Mouse (Mus musculus) urinary bladder, adult 2 months (tissue): ENCODE results near the gene Slc13a1. TPM values are rescaled to one million over a fixed set of nuclear protein-coding genes. Genes with fewer than 3 reads are reported as not detected.
"Not testable (repeated sequence)": the region's sequence is repeated elsewhere in the genome, so short reads cannot be mapped to it uniquely, and the experiment has no call there.

Experiments
- DNase-seq: peaks from one replicate; pipeline ENCODE4 v3.0.0; 2022; ENCODE audit warnings: low spot score
- polyA plus RNA-seq: library from polyadenylated mRNA; depleted of rRNA; stranded (reverse); fragments of >200 nt; gene quantifications from 2 replicates; pipeline ENCODE4 v1.2.3, GENCODE M21; 2012; rRNA removed

Gene Slc13a1
- not detected in 2 replicates for polyA plus RNA-seq

DNA sequence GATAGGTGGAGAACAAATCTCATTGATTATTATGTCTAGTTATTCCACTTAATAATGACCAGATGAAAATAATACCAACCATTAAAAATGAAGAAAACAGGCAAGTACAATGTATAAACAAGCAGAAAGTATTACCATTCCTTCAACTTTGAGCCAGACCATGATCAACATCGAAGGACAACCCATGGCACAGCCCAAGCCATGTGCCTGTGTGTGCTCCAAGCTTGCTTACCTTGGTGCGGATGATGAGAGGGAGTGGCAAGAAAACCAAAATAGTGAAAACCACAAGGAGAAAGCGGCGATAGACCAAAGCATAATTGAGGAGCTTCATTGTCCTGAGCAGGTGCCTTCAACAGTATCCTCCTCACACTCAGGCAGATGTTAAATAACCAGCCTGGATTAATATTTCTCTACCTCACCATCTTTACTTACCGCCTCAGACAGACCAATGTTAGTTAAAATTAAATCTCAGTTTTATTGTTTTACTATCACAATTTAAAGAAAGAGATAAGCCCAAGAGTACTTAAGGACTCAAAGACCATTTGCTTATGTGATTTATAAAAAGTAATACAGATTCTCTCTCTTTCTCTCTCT, at the start of gene Slc13a1:
Gene Slc13a1 (minus strand): TSS at position 359 of the 594 bp plus-strand sequence.
- no peak for DNase-seq

DNA sequence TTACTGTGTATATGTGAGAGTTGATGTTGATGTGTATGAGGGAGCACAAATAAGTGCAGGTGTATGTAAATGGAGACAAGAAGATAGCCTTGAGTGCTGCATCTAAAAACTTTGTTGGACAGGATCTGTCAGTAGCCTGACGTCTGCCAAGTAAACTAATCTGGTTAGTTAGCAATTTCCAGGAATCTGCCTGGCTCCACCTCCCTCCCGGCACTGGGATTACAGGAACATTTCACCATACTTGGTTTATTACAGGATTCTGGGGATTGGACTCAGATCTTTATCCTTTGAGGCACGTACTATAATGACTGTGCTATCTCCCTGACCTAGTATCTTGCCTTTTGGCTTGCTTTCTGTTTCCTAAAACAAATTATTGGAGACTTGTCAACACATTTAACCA, 40.0 kb upstream of the Slc13a1 start:
- no peak for DNase-seq

DNA sequence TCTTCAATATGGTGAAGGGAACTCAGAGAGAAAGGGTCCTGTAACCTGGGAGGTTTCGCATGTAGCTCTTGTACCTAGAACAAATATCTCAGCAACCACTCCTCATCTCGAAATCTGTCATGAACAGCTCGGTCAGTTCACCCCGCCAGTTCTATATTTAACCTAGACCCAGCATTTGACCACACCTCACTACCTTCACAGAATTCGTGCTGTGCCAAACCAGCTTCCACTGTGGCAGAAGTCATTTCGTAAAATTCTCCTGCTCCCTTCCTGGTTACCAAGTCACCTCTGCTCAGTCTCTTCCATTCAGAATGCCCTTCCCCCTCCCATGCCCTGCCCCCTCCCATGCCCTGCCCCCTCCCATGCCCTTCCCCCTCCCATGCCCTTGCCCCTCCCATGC, 34.3 kb upstream of the Slc13a1 start:
- DNase-seq = no peak

DNA sequence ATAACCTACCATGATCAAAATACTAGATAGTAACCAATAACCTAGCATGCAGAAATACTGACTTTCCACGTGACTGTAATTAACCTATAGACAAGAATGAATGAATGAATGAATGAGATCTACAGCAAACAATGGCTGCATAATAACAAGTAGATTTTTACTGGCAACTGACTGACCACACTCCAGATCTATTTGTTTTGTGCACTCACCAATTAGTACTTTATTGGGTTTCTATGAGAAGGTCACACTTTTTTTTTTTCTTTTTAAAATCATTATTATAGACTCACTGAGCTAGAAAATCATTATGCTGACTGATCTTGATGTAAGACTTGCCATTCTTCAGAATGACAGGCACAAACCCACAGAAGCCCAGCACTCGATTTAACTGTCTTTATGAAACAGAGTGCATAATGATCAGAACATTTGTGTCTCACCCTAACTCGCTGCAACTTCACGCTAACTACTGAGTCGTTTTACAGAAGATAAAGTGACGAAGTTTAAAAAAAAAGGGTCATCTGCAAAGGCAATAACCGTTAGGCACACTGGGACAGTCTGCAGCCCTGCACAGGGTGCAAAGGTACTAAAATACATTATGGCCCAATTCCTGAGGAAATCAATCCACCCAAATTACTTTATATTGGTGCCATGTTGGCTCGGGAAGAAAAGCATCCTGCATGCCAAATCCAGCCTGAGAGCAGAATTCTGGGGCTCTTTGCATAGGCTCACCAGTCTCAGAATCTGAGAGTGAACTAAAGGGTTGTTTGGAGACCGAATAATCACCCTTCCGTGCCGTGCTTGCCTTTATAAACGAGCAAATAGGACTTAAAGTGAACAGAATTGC, 33.0 kb upstream of the Slc13a1 start:
- no peak for DNase-seq

DNA sequence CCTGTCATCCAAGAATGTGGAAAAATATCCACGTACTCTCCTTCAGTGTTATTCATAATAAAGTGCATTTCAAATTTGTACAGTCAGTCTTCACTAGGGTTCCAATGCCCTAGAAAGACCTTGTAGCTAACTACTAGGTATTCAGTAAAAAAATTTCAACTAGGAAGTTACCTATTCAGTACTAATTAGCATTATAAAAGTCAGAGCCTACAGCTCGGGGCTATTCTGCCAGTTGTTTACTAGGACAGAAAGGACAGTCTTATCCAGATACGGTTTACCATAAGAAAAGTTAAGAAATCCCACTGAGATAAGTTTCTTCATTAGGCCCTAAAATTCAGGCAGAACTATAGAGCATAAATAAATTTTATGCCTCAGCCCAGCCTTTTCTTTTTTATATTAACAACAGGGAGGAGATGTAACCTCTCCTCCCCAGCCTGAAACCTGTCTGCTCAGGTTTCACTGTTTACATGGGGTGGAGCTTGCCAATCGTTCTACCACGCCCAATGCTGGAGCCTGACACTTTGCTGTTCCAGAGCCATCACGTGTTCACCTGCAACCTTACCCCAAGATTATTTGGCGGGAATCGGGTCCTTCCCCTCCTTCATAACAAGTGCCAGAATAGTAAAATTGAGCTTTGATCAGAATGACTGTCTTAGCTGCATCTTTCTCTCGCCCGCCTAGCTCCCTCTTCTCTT, 29.8 kb upstream of the Slc13a1 start:
- DNase-seq = not testable (repeated sequence)

DNA sequence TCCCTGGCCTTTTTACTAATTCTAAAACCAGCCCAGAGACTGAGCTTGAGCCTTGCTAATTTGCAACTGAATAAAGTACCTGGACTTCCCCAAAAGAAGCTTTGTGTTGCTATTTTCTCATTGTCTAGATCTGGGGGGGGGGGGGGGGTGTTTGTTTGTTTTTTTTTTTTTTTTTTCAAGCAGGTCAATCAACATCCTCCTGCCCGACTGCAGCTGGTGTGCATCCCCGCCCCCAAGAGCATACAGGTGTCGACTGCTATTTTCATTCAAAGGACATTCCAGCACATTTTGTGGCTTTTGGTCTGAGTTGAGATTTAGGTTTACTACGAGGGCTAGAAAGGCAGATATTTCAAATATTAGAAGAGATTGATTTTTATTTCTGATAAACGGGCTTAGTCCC, 28.5 kb upstream of the Slc13a1 start:
- DNase-seq = not testable (repeated sequence)

DNA sequence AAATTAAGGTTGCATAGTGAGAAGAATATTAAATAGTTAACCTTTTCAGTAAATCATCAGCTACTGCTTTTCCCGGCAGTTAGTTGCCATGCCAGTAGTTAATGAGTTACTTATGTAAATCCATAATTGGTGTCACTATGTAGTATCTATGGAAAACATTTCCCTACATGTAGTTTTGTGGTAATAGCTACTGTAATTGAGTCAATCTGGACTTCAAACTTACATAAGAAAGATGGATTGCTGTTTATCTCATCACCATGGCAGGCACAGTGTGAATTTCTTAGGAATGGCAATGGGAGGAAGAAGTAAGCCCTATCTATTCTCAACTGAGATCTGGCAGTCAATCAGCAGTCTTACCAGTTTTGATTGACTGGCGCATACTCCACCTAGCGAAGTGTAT, 15.5 kb upstream of the Slc13a1 start:
- DNase-seq = no peak

DNA sequence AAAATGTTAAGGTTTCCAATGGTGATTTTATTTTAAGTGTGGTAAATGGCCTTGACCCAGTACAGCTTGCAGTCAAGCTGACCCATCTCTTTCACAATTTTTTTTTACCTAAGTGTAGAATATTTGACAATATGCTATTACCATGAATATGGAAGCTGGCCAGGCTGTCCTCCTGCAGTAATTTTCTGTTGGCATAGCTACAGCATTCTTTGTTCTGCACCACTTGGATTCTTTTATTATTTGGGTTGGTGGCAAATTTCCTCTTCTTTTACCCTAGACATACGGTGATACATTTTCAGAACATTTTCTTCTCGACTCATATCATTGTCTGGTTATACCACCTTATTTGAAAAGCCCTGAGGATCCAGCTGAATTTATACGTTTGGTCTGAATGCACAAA, 7.5 kb upstream of the Slc13a1 start:
- no peak for DNase-seq

DNA sequence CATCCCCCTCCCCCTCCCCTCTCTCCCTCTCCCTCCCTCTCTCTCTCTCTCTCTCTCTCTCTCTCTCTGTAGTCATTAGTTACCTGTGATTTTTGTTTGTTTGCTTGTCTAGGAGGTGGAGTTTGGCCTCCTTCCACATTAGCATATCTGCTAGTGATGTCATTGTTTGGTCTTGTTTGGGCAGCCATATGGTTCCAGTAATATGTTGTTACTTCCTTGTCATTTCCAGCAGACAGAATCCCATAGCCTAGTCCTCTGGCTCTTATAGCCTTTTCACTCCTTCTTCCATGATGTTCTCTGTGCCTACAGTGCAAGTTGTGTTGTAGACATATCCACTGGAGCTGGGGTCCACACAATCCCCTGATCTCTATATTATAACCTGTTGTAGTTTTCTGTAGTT, 6.1 kb upstream of the Slc13a1 start:
- no peak for DNase-seq

DNA sequence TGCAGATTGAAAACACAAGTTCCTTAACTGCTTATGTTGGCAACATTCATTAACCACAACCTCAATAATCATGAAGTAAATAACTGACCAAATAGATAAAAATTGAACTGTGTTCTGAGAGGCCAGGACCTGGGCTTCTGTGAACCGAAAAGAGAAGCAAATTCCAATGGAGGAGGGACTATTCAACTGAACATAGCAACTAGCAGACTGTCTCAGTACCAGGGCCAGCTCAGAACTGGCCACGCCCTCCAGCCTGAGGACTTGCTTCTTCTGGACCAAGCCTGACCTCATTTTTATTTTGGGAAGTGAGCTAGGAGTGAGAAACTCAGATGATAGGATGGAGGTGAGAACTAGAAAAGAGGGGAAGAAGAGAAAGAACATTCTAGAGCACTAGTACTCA, 4.8 kb upstream of the Slc13a1 start:
- DNase-seq = no peak

DNA sequence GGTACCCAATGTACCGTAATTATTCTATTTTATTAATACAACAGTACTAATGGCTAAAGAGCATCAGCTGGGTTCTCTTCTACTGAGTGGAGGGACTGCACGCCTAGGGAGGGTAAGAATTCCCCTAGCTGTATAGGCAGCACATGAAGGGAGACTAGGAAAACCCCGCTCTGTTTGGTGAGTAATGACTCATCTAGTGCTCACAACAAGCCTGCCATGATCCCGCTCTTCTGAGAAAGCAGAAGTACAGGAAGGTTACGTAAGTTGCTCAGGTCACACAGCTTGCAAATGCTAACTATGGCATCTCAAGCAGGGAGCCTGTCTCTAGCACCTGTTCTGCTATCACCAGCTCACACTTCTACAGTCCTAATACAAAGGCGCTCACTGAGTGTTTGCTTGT, 1.1 kb downstream of the Slc13a1 start:
- no peak for DNase-seq

DNA sequence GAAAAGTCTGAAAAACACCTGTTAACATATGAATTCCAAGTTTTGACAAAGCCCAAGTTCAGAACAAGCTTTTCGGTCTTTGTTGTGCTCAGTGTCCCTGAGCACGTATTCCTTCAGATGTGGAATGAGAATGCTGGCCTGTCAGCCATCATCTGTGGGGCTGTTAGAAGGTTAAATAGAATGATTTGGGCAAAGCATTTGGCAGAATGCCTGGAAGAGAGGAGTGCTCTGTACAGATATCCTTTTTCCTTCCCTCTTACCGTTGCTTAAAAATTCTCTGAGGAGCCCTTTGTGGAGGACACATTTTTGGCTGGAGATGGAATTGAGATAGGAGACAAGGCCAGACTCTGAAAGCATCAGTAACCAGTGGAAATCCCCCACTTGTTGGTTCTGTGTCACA, 2.6 kb downstream of the Slc13a1 start:
- no peak for DNase-seq

DNA sequence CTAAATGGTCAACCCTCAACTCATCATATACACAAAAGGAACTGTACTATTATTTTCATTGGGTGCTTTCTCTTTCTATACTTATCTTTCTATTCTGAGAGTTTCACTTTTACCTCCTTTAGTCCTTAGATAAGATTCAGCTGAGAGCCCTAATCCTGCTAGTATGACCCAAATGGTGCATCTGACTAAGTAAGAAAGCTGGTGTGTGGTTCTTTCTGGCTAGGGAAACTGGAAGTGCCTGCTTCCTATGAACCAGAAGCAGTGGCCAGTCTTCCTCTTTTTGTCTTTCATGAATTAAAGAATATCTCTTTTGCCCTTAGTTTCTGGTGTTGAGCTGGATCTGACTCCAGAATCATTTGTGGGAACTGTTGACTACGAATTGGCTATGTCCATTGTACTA, 8.1 kb downstream of the Slc13a1 start:
- no peak for DNase-seq

DNA sequence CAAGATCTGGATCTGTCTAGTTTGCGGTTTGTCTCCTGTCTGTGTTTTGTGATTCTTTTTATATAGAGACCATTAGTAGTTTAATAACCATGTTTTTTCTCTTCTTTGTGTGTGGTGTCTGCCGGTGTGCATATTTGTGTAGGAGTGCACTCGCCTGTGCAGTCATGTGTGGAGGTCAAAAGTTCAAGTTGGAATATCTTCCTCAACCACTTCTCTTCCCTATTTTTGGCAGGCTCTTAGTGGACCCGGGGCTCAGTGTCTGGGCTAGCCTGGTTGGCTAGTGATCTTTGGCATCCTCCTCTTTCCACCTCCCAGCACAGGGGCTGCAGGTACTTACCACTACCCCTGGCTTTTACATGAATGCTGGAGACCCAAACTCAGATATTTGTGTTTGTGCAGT, 13.0 kb downstream of the Slc13a1 start:
- DNase-seq = no peak

DNA sequence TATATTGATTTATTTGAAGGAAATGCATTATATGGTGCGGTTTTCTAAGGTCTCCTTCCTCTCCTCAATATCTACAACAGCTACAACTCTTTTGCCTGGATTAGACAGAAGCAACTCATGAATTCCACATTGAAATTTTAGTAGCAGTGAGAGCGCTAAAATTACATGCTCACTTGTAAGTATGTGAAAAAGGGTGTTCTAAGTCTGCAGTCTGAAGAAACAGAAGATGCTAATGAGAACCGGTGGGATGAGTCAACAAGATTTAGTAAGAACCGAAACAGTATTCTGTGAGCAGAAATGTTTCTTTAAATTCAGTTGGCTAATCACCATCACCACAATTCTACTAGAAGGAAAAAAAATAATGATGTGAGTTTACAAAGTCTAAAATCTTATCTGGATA, 34.9 kb downstream of the Slc13a1 start:
- no peak for DNase-seq

DNA sequence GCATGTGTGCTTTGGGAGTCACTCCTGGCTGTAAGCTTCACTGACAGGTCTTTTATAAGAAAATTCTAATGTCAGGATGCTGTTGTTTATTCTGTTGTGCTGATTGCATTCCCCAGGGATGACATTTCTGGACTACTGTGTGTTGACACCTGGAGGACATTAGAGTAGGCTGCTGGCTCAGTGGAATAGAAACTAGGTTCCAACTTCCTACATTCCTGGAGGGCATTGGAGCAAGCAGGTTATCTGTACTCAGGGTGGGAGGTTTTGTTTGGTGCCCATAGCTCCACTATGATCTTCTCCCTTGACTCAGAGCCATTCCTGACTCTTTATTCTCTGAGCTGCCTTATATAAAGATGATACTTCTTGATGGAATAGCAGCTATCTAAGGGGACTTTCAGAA, 45.3 kb downstream of the Slc13a1 start:
- no peak for DNase-seq

DNA sequence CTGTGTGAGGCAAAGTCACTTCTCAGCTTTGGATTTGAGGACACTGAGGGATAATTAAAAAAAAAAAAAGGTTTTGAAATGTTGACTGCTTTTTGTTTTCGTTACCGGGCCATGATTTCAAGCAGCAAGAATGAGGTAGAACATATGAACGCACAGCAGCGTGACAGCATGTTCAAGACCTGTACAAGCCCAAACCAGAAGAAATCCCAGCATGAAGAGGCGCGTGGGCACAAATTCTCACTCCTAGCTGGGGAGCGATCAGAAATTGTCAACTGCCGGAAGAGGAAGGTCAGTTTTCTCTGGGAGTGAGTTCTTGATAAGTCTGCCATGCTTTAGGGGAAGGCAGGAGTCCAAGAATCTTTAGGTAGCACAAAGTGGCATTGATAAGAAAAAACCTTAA, 56.3 kb downstream of the Slc13a1 start:
- no peak for DNase-seq

DNA sequence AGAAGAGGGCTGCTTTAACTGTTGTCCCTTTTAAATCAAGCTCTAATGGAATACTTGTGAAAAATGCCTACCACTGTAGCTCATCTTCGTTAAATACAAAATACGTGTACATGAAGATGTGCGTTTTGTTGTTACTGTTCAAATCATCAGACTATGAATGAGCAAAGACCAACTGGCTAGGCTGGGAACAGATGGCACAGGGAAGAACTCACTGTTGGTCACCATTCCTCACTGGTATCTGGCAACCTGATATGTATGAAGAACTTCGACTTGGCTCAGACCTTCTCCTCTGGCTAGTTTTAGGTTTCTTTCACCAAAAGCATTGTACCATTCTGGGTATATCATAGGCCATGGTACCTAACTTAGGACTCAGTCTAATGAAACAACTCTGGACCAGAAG, 59.4 kb downstream of the Slc13a1 start:
- DNase-seq = no peak

DNA sequence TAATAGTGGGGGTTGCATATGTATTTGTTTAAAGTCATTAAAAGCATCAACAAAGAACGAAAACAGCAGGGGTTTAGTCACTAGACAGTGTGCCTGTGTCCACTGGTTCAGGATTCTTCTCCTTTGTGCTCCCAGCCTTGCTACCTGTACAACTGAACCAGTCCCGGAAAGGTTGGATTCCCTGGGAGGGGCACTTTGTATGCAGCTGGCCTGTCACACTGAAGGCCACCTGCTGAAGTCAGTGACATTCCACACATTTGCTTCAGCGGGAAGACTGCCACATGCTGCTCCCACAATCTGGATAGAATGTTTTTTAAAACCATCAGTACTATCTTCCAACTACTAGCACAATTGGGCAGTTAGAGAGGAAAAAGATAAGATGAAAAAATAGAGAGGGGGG, 61.7 kb downstream of the Slc13a1 start:
- DNase-seq = no peak

DNA sequence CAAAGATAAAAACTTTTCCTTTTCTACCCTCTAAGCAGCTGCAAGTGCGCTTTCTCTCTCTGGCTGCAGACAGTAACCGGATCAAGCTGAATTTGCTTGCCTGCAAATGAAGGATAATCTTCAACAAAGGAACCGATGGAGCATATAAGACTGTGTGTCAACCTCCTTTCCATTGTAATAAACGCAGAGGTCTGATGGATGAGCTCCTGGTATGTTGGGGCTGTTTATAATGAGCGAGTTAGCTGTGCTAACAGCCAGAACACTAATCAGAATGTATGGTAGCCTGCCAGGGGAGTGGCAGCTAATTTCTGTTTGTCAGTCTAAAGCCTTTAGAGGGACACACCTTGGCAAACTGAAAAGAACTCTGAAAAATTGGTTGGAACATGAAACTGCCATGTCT, 62.2 kb downstream of the Slc13a1 start:
- DNase-seq = no peak

DNA sequence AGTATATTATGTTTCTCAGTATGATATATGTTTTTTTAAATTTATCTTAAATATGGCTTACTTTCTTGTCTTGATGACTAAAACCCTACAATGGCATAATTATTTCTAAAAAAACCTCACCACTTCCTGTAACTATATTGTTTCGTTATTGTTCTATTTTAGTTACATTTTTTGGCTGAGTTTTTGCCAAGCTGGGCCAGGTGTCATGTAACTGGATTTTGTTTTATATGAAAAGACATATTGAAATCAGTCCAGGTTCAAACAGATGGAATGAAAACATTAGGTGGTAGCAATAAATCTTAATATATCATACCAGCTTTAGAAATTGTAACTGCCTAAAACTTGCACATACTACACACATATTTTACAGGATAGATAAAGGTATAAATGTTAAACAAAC, 66.6 kb downstream of the Slc13a1 start:
- no peak for DNase-seq

DNA sequence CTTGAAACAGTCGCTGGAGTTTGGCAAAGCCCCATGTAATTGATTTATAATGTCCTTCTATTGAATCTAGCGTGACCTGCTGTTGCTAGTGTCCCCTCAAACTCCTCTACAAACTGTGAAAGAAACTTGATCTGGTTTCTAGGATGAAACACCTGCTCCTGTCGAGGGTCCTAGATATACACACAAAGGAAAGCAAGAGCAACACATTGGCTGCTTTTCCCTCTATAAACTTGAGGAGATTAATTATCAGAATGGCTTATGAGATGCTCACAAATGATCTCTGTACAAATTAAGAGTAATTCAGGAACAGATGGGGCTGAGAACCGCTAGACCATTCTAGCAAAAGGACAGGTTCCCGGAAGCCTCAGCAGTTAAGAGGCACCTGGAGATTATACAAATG, 67.2 kb downstream of the Slc13a1 start:
- DNase-seq = no peak

DNA sequence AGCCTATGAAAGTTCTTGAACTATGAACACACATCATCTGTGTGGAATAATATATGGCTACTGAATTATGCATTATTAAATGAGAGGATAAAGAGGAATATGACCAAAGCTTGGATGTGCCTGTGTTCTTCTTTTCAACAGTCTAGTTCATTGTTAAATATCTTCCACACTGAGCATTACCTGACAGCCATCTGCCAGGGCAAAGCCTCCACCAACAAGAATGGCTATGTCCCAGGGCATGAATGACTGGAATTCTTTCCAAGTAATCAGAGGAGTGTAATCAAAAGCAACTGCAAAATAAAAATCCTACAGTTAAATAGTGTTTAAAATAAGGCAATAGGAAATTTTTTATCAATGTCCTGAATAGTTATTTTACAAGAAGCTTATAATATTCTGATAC, 70.5 kb downstream of the Slc13a1 start:
- DNase-seq = no peak
